Mouse (Mus musculus) spleen, embryonic (tissue): ENCODE measurements at regions not wholly inside any gene's neighbourhood (a gene's known extent, or its start where the extent isn't known, plus 50 kb on each side); places are given as distances from the start of the nearest gene placed in this dataset.

Source experiments
- CTCF ChIA-PET: fragments of 350-600 bp; sonication (Branson Sonifier 250); formaldehyde crosslinking; loops from one replicate; lab custom pipeline; 2022; lab: Charles Lee

DNA sequence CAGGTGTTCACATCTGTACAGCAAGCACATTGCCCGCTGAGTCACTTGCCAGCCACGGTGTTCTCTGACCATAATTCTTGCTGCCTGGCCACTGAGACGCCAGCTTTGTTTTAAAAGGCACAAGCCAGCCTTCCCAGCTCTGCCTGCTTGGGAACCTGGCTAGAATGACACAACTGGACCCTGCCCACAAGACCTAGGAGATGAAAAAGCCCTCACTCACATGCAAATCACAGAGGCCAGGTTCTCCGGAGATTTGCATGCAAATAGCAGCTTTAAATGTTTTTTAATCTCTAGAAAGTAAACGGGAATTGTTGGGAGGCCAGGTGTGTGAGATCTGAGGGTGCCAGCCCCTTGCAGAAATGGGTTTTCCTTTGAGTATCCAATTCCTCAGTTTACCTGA, 71.9 kb downstream of the 1810010D01Rik start:
- CTCF ChIA-PET: no interaction called here

DNA sequence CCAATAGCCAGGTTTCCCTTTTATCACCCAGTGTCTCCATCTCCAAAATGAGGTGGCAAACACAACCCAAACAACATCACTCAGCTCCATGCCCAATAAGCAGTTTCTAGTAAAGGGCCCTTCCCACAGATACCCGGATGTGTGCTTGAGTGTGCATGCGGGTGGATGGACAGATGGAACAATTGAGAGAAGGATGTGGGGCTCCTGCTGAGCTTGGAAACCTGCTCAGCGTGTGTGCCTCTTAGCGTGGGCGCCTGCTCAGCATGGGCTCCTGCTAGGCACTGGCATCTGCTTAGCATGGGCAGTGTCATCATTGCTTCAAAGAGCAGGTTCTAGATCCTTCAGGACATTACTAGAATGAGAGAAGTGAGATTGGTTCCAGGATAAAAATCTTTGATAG, 75.4 kb downstream of the 1810010D01Rik start:
- CTCF ChIA-PET: no interaction called here

DNA sequence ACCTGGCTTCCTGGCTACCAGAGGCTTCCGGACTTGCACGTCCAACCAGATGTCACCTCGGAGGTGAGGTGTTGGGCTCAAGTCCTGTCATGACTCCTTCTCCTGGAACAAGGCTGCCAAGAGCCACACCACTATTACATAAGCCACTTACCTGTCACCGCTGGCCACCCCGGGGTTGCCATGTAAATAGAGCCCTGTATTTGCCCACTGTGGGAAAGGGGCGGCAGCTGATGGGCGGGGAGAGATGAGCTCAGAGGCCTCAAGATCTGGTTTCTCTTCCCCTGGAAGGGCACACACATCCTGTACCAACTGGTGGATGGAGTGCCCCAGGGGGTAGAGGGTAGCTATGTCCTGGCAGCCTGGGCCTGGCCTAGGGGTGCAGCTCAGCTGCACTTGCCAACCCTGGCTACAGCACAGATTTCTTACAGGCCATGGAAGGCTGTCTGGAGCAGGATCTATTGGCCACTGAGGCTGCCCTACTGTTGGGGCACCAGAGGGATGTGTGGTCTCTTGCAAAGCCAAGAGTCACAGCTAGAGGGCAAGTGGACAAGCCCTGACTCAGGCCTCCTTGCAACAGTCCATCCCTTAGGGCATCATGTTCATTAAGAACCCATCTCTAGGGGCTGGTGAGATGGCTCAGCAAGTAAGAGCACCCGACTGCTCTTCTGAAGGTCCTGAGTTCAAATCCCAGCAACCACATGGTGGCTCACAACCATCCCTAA, 76.3 kb downstream of the 1810010D01Rik start:
- CTCF ChIA-PET: no interaction called here

DNA sequence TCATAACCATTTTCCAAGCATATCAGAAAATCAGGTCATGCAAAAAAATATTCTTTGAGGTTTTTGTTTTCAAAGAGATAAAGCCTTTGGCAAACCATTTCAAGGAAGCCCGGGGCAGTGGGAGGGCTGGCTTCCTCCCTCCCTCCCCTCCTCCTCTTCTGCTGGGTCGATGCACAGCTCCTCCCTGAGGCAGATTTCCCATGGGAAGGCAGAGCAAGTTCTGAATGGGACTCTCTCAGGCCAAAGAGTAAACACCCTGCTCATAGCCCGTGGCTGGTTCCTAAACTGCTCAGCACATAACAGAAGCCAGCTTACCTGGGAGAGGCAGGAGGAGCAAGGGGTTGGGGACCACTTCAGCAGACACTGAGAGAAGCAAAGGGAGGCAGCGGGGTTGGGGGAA, 77.9 kb downstream of the 1810010D01Rik start:
- CTCF ChIA-PET: no interaction called here

DNA sequence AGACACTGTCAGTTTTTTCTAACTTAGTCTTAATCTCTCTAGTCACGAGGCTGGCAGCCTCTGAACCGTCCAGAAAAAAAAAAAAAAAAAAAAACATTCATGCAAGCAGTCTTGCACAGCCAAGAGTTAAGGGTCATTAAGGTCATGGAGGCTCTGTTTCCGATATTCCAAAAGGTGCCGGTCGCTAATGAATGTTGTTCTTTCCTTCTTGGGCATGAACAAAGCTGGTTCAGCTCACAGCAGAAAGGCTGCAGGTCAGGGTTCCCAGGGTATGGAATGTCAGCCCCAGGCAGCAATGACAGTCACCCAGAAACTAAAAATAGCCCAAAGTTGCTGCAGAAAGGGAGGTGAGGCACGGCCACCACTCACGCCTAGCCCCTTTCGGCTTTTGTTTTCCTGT, 80.3 kb downstream of the 1810010D01Rik start:
- CTCF ChIA-PET: no interaction called here

DNA sequence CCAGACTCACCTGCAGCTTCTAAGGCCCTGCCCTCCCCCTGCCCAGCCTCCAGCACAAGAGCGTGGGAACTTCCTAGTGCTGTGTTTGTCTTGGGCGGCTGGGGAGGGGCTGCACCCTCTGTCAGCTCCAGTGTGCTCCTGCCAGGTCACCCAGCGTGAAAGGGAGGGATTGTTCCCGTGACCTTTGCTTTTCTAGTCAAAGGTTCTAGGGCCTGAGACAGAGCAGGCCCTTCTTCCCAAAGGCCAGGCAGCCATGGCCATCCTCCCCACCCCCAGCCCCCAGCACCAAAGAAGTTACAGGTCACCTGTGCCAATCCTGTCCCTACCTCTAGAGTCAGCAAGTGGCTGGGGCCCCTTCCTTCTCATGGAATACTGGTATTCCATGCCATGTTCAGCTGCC, 80.7 kb downstream of the 1810010D01Rik start:
- CTCF ChIA-PET: no interaction called here

DNA sequence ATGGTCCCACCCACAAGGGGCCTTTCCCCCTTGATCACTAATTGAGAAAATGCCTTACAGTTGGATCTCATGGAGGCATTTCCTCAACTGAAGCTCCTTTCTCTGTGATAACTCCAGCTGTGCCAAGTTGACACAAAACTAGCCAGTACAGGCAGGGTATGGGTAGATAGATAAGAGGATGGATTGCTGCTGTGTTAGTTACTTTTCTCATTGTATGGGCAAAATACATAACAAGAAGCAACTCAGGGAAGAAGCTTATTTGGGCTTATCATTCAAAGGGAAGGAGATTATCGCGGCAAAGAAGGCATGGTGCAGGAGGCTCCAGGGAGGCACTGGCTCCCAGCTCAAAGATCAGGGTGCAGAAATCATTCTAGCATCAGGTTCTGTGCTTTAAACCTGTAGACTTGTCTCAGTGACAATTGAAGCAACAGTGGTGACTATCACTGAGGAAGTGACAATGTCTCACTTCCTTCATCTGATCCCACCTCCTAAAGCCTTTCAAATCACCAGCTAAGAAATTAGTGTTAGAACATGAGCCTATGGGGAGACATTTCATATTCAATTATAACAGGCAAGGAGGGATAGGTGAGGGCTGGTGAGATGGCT, 83.8 kb downstream of the 1810010D01Rik start:
- CTCF ChIA-PET: no interaction called here

DNA sequence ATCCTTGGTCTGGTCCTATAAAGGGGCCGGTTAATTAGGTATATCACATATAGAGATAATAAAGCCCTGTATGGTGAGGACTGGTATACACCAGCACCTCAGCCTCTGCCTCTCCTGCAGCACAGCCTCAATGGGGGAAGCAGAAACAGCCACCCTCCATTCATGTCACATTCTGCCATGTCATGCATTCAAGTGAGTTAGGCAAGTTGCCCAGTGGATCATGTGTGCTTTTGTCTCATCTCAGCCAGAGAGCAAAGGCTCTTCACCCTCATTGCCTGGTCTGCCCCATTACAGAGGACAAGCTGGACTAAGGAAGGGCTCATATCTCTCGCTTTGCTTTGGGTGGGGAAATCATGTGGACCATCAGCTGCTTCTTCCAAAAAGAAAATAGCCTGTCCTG, 85.4 kb downstream of the 1810010D01Rik start:
- CTCF ChIA-PET: no interaction called here

DNA sequence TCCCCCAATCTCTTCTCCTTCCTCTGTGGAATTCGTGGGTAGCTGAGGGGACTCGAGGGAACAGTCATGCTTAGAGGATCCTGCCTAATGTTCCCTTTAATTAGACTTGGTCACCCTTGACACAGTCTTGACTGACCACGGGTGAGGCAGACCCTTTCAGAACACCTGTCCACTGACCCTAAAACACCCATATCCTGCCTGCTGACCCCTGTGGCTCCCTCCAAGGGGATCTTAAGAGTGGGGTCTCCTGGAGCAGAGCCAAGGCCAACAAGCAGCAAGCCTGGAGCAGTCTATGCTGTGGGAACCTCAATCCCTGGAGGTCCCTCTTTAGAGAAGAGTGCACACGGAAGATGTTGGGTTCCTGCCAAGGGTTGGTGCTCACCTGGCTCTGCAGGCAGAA, 89.5 kb downstream of the 1810010D01Rik start:
- CTCF ChIA-PET: no interaction called here

DNA sequence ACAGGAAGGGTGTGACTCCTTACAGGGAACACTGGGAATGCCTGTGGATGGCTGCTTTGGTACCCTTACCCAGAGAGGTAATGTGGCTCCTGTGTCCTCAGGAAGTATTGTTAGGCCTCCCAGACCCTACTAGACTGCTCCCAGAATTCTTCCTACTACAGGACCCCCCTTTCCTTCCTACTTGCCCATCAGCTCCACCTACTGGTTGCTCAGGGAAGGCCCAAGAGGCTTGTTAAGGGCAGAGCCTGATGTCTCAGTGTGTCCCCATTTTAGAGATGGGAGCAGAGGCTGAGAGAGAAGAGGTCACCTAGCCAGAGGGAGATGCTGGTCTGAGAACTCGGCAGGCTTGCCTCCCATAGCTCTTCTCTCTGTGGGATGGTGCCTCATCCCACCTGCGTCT, 93.3 kb downstream of the 1810010D01Rik start:
- CTCF ChIA-PET: no interaction called here

DNA sequence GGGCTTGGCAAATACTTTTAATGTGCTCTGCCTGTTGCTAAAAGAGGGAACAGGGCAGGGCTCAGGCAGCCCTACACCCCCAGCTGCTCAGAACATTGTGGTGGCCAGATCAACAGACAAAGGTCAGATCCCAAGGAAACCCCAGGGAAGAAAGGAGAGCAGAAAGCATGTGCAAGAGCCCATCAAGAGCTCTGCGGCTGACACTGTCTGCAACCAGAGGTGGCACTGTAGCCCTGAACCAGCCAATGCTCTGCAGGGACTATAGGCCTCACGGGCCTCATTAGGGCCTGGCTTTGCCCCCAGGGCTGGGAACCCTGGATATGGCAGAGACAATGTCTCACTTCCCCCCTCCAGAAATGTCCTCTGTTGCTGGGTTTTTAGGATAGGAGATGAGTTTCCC, 93.8 kb downstream of the 1810010D01Rik start:
- CTCF ChIA-PET: interaction anchor here (0.8 kb wide), 1 partner anchor 177 kb away, joined by 3 read pairs; no protein-coding TSS in a partner anchor

DNA sequence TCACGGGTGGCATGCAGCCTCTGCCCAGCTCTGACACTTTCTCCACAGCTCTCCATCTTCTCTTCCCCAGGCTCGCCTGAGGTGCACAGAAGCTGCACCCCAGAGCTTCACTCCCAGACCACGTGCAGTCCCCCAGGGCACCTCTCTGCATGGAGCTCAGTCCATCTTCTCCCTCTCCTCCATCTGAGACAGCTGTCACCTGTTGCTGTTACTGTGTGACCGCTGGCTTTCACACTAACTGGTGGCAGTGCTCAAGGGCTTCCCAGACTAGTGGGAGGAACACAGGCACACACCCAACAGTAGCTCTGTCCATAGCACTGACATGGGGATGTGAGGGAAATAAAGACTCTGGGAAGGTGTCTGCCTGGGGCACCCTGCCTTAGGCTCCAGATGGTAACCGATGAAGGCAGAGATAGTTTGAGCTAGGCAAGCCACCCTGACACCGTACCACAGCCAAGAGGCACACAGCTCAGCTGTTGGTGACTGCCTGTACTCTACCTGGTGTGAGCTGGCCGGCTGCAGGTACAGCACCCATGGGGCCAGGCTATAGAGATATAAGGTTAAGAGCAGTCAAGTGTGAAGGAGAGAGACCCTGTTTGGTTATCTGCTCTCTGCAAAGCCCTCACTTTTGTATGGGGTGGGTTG, 94.9 kb downstream of the 1810010D01Rik start:
- CTCF ChIA-PET: no interaction called here

DNA sequence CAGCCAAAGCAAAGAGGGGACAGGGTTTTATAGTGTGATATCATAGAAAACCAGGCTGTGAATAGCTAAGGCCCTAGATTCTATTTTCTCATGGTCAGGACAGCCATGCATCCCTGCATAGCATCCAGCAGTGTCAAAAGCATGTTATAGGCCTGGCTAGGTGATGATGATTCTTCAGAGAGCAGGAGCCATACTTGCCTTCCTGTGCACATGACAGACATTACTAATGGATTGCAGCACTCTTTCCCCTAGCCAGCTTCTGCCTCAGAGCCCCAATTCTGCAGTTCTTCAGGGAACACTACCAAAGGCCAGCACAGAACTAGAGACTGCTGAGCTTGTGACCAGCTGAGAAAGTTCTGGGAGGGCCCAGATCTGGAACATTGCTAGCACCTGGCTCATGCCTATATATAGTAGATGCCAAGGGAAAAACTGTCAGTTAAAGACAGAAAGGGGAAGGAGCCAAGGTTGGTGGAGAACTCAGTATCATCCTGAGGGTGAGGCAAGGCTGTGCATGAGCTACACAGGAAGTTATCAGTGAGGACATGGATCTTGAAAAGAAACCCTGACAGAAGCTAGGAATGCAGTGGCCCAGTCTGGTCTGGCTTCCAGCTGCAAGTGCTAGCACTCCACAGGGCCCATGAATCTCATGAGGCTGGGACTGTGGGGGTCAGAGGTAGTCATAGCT, 95.6 kb downstream of the 1810010D01Rik start:
- CTCF ChIA-PET: no interaction called here

DNA sequence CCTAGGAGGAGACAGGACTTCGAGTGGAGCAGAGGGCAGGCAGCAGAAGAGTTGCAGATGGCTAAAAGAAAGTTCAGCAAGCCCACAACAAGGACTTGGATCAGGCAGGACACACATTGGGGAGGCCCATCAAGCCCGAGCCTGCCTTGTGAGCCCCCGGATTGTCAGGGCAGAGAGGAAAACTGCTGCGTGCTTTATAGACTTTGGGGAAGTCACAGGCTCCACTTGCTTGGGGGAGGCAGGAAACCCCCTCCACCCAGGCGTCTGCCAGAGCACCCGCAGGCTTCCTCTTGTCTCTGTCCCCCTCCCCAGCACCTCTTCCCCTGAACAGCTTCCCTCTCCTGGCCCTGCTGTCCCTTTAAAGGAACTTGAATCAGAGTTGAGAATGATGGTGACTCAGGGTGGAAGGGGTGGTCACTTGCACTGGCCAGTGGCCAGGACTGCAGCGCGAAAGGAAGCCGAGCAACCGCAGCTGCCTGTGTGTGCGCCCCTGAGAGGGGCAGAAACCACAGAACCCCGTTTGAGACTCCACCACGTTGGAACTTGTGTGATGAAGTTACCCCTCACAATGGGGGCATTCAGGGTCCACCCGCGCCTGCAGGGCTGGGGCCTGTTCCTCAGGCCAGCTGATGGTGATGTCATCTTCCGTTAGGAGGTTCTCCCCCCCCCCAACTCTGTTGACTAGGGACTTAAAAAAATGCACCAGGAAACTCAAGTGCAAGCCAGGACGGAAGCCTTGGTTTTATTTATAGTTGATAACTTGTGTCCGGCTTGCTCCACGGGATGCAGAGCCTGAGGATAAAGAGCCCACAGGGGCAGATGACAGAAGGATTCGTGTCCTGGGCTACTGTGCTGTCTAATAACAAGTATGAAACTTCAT, 96.4 kb downstream of the 1810010D01Rik start:
- CTCF ChIA-PET: no interaction called here

DNA sequence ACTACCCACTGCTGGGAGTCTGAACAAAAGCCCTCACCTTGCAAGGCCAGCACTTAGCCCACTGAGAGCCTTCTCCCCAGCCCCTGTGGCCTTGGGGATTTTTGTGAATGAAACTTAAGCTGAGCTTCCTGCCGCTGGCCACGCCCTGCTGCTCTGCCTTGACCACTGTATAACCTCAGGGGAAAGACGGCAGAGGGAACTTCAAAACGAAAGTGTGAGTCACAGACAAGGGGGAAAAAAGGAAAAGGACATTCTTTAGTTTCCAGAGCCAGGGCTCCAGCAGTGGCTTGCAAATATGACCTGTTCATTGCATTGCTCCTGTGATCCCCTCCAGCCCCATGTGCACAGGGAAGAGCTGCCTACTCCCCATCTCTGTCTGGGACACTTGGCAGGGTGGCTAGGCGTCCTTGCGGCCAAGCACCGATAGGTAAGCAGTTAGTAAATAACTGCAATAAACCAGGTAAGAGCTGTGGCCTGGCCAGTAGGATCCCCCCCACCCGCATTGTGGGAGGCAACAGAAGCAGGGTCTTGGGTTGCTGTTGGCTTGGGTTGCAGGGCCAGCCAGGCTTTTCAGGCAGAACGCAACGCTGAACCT, 97.2 kb downstream of the 1810010D01Rik start:
- CTCF ChIA-PET: no interaction called here

DNA sequence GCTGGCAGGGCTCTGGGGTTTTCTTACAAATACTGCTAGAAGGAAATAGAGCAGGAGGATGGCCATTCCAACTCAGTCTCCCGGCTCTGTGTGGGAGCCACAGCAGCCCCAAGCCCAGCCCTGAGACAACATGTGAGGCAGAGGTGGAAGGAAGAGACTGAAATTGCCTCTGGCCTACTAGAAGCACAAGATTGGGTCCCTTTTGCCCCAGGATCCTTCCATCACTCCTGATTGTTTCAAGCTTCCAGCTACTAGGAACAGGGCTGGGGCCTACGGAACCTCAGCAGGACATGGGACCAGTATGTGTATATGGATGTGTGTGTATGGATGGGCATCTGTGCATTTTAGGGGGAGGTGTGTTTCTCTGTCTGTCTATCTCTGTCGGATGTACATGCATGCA, 97.9 kb downstream of the 1810010D01Rik start:
- CTCF ChIA-PET: no interaction called here

DNA sequence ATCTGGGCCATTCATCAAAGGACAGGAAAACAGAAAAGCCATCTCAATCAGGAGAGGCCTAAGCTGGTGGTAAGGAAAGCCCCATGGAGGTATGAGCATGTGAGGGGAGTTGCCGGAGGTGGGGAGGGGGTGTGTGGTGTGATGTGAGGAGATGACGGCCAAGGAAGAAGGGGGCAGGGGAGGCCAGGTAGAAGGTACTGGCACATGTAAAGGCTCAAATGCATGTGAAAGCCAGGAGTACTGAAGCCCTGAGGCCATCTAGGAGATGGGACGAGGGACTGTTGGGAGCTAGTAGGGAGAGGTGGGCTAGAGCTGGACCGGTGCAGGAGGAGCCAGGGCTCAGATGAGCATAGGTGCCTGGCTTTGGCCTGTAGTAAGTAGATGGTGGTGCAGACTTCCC, 98.4 kb downstream of the 1810010D01Rik start:
- CTCF ChIA-PET: no interaction called here

DNA sequence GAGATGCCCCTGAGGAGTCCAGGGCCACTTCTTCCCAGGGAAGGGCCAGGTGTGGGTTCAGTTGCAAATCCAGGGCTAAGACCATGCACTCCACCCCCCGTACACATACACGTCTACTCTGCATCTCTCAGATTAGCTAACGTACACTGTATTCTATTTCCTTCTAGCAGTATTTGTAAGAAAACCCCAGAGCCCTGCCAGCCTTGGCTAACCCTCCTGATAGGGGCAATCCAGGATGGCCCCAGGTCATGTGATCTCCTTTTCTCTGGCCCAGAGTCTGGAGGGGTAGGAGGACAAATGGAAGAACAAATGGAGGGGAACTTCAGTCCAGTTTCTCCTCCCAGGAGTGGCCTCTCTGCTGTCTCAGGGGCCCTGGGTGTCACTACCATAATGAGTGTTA, 98.9 kb downstream of the 1810010D01Rik start:
- CTCF ChIA-PET: no interaction called here

DNA sequence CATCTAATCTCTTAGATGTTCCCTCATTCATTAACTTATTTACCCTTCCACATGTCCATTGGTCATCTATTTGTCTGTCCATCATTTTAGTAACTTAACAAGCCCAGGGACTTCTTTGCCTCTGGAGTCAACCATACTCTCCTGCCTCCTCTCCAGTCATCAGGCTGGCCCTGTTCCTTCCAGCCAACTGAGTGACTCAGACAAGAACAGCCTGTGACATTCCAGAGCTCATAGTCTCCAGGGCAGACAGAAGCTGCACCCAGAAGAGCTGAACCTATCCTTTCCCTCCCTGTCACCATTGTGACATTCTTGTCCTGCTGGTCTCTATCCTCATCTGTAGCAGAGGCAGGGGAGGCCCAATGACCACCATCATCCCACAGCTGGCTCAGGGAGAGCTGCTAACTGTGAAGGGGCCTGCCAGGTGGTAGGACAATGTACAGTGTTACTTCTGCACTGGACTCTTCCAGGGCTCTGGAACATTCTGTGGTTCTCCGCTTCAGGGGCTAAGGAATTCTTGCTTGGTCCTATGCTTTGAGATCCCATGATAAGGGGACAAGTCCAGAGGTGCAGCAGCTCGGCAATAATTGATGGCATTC, 100.2 kb downstream of the 1810010D01Rik start:
- CTCF ChIA-PET: no interaction called here

DNA sequence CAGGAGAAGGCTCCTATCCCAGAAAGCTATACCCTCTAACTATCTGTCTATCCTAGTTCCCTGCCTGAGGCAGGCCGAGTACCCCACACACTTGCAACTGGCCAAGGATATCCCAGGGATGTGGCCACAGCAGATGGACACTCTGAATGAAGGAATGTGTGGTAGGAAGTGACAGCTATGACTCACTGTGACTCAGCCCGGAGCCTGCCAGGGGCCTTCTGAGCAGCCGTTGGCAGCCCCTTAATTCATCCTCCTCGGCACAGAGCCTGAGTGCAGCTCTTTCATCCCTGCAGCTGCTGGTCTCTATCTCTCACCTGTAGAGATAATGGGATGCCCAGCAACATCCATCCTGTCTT, 101.4 kb downstream of the 1810010D01Rik start:
- CTCF ChIA-PET: no interaction called here
